Mouse (Mus musculus) kidney, adult 10 weeks (tissue): ENCODE data around the gene Wbp1l. TPM values are rescaled to one million over a fixed set of nuclear protein-coding genes. Genes with fewer than 3 reads are reported as not detected.

Experiments used
- polyA plus RNA-seq: library from polyadenylated mRNA; stranded (reverse); fragments of 350-450 nt; fragmentation: Illumina TruSeq; extraction: RNeasy Lipid Tissue Mini Kit (QIAGEN cat#74804); gene quantifications from one replicate; pipeline ENCODE4 v1.2.3, GENCODE M21; 2014; ENCODE audit warnings: low read depth, low replicate concordance

The Wbp1l gene
- polyA plus RNA-seq: 10.1 TPM

GRCm38 (mm10) chr19:46598720-46599252, at the start of gene Wbp1l:
Gene Wbp1l (plus strand): TSS chr19:46599084.

GRCm38 (mm10) chr19:46572951-46573937, 25.6 kb upstream of the Wbp1l start, which contains the start of the genes Arl3 and Sfxn2:
Gene Arl3 (minus strand): TSS chr19:46573198.
Gene Sfxn2 (plus strand): TSS chr19:46573365.

GRCm38 (mm10) chr19:46672766-46673418, 74.0 kb downstream of the Wbp1l start, which contains the start of gene Cyp17a1:
Gene Cyp17a1 (minus strand): TSS chr19:46673172.

GRCm38 (mm10) chr19:46689460-46690372, 90.8 kb downstream of the Wbp1l start, which contains the start of gene Borcs7:
Gene Borcs7 (plus strand): TSS chr19:46689906.

Other genes with a start within 250 kb of the Wbp1l start
- gene 2310034G01Rik, start 248.8 kb upstream of the Wbp1l start, polyA plus RNA-seq: 0.89 TPM
- 35.0 TPM for gene Actr1a, start 203.3 kb upstream of the Wbp1l start, polyA plus RNA-seq
- gene Sufu, start 202.2 kb upstream of the Wbp1l start, polyA plus RNA-seq: 8.0 TPM
- gene Trim8, start 97.4 kb upstream of the Wbp1l start, polyA plus RNA-seq: 6.5 TPM
- gene Arl3, start 25.9 kb upstream of the Wbp1l start, polyA plus RNA-seq: 109 TPM
- gene Sfxn2, start 25.7 kb upstream of the Wbp1l start, polyA plus RNA-seq: 49.5 TPM
- not detected for gene Cyp17a1, start 74.1 kb downstream of the Wbp1l start, polyA plus RNA-seq
- gene Borcs7, start 90.8 kb downstream of the Wbp1l start, polyA plus RNA-seq: 14.7 TPM
- 45.8 TPM for gene As3mt, start 108.4 kb downstream of the Wbp1l start, polyA plus RNA-seq
- 9.9 TPM for gene Cnnm2, start 162.5 kb downstream of the Wbp1l start, polyA plus RNA-seq